Mouse (Mus musculus) gastrocnemius, postnatal 14 days (tissue): ENCODE data around the gene Gpr158. TPM values are rescaled to one million over a fixed set of nuclear protein-coding genes. Genes with fewer than 3 reads are reported as not detected.

Experiments
- DNase-seq: peaks from one replicate; pipeline ENCODE4 v3.0.0; 2021; ENCODE audit warnings: mixed read lengths
- intact Hi-C: fragments of 180-260 bp; cut with DNase I; formaldehyde crosslinking; loops from one replicate; pipeline ENCODE4 v1.15.1; 2025; ENCODE audit warnings: low total_unique reads
- total RNA-seq, 2 experiments: library from RNA; stranded (reverse); gene quantifications; 2 replicates each; pipeline ENCODE4 v1.2.3; 2021

Gene Gpr158
- total RNA-seq, 2 experiments from 2014 or later: 0.02 to 0.06 TPM

DNA sequence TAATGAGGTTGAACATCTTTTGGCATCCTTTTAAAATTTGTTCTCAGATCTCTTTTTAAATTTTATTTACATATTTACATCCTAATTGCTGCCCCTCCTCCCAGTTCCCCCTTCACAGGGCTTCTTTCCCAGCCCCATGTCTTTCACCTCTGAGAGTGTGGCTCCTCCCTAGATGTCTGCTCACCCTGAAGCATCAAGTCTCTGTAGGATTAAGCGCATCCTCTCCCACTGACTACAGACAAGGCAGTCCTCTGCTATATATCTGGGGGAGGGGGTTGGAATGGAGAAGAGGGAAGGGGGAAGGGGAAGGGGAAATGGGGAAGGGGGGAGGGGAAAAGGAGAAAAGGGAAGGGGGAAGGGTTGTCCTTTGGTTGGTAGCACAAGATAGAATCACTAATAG lies 140.1 kb downstream of the Gpr158 start:
- intact Hi-C loops: no loop called here
- no peak for DNase-seq

DNA sequence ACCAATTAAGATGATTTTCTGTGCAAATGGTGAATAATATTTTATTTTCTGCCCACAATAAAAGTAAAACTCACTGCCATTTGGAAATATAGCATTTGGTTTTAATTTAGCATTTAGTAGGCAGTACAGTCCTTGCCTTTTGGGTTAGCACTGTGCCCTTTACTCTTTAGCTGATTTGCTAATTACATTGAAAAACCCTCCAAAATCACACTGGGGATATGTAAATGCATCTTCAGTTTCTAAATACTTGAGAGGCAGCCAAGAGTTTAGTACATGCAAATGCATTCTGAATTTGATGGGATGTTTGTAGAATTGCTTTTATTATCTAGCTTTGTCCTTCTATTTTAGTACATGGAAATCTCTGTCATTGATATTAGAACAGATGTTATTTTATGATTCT lies 163.4 kb downstream of the Gpr158 start:
- intact Hi-C loops: no loop called here
- DNase-seq: no peak

DNA sequence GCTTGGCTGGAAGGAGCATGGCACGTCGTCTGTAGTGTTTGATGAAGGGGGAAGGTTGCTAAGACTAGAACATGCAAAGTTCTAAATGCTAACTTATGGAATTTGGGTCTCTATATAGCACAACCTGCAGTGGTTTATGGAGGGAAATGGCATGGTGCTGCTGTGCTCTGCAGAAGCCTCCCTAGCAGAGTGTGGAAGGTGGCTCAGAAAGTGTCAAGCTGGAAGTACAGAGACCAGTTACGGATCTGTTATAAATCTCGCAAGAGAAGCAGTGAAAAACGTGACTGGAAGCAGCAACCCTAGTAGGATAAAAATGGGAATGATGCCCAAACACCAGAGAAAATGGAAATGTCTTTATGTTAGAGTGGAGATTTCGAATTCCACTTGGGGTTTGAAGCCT lies 251.8 kb downstream of the Gpr158 start:
- no peak for DNase-seq
- intact Hi-C loops: no loop called here

DNA sequence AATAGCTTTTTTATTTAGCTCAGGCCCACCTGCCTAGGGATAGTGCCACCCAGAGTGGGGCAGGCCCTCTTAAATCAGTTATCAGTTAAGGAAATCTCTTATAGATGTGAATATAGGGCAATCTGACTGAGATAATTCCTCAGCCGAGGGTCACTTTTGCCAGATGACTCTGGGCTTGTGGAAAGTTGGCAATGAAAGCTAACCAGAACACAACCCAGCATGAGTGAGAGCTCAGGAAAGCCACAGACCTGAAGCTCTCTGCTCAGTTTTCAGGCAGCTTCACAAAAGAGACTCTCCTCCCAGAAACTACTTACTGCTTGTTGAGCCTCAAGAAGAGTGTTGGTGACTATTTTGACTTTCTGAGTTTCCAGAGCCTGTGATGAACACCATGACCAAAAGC lies 264.8 kb downstream of the Gpr158 start:
- DNase-seq: no peak
- intact Hi-C loops: no loop called here

DNA sequence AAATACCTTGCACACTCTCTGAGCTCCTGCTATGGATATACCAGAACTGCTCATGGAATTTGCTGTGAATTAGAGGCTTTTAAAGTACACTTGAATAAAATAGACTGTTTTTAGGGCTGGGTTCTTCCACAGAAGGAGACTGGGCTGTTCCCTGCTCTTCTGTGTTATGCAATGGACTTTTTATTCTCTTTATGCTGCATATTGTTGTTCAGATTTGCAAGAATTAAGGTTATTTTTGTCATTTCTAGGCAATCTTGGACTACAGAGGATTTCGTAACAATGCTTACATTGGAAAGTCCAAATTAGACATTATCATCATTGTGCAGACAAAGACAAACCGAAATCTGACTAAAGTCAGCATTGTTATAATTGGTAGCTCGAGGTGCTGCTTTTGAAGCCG lies 298.4 kb downstream of the Gpr158 start:
- intact Hi-C loops: no loop called here
- DNase-seq: no peak

DNA sequence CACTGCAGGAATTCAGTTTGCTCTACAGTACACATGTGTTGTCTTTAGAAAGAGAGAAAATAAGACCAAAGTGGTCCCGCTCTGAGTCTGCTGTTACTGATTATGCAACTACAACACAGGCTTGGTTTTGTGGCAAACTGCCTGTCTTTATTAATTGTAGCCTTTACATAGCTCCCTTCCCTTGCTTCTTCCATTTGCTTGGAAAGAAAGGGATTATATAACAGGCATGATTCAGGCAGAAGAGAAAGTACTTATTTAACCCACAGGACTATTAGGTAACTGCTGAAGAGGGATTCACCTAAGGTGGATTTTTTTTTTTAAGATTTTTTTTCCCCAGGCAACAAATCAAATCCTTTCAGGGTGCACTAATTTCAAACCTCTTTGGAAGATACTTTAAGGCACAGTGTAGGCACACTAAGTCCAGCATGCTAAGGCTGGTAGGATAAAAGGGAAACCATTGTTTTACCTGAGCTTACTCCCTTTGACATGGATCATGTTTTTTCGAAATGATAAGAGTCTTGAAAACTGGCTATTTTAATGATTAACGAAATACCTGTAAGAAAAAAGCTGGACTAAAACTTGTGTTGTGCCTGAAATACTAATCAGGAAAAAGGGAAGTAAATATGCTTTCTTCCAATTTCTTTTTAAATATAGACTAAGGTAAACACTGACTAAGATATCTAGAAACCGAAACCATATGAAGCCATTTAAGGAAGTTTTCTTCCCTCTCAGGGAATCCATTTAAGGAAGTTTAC lies 308.9 kb downstream of the Gpr158 start:
- no peak for DNase-seq
- intact Hi-C loops: no loop called here

DNA sequence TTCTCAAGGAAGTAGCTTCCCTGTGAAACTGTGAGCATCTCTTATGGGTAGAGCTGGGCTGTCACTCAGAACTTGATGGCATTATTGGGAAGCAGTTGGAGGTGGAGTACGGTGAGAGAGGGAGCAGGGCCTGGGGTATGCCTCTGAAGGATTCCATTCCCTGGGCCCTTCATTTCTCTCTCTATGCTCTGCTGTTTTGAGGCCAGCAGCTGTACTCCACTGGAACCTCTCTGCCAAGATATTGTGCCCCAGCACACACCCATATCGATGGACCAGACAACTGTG lies 309.4 kb downstream of the Gpr158 start:
- DNase-seq: no peak
- intact Hi-C loops: no loop called here

DNA sequence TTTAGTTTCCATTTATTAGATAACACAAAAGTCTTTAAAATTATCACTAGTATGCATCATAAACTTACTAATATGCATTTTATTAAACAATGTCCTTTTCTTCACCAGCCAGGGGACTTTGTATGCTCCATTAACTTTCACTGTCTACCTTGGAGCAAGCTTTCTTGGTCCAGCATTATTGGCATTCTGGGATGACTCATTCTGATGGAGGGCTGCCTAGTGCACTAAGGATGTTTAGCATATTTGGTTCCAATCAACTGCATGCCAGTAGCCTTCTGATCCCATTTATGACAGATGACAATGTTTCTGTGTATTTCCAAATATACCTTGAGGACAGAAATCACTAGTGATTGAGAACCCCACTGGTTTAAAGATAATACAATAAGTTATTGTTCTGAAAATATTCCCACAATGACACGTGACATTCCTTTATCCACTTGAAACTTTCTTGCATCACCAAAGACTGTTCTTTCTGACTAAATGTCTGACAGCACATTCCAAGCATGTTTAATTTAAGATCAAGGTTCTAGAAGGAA lies 313.5 kb downstream of the Gpr158 start:
- intact Hi-C loops: no loop called here

DNA sequence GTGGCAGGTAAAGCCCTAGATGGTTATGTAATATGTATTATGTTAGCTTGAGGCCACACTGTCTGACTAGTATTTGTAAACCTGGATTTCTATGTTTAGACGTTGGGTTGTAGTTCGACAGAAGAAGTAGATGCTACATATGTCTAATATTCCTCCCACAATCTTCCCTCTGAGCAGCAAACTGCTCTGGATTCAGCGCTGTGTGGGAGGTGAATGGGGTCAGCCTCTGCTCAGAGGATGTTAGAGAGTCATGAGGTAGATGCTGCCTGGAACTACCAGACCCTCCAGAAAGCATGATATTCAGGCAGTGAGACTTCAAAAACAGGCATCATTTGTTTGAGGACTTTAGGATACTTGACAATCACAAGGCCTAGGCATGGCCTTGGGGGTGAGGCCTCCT lies 317.4 kb downstream of the Gpr158 start:
- no peak for DNase-seq
- intact Hi-C loops: no loop called here

More for the DNA sequence above, 313.5 kb downstream of the Gpr158 start:
- DNase-seq: no peak

DNA sequence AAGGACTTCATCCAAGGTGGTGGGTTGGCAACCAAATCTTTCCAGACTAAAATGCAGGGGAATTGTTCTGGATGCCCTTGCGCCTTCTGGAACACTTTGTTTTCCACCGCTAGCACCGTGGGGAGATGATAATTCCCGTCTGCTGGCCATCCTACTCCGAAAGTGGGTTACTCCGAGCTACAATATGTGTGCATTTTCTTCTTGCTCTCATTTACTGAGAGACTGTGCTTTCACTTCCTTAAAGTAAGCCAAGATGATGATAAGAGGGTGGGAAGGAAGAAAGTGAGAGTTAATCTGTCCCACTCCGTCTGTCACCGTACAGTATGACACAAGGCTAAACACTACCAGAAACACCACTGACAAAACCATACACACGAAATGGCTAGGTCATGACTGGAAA lies 325.8 kb downstream of the Gpr158 start:
- no peak for DNase-seq
- intact Hi-C loops: no loop called here

DNA sequence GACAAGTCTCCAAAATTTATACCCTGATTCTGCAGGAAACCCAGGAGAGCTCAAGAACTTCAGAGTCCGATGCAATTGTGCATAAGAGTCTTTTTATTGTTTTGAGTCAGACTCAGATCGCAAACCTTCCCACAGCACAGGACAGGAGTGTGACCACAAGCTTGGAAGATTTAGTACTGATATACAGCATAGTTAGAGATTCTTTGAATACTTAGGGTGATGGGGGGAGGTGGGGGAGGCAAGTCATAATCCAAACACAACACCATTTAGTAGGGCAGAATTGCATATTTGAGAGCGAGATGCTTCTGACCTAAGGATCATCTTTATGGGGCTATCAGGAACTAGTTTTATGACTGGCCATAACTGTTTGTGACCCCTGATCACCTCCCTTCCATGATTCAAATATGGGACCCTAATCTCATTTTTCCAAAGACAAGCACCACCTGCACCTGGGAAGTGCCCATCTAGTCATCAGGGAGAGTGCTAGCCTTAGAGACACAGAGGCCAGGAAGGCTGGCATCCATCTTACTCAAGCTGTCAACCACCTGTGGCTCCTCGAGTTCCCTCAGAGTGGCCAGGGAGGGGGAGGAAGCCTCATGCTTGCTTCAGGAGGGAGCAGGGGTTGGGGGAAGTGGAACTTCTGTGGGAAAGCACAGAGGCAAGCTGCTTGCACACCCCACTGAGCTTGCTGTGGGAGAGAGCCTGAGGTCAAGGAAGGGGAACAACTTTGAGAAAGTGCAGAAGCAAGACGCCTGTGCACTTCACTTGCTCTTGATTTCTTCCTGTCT lies 326.7 kb downstream of the Gpr158 start:
- intact Hi-C loops: no loop called here
- no peak for DNase-seq

DNA sequence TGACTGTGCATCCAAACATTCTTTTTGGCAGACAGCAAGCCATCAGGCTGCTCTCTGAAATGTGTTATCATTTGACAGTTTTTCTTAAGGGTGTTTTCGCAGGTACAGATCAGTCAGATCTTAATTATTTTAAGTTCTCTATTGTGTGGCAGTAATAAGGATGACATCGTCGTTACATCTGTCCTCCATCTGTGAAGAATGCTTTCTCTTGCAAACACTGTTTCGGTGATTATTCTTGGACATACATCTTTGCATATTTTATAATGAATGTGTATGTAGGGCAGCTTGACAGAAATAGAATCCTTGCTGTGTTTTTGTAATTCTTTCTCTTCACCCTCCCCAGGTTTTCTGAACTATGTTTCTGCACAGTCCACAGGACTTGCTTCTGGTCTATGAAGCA lies 360.7 kb downstream of the Gpr158 start:
- intact Hi-C loops: no loop called here
- DNase-seq: no peak

DNA sequence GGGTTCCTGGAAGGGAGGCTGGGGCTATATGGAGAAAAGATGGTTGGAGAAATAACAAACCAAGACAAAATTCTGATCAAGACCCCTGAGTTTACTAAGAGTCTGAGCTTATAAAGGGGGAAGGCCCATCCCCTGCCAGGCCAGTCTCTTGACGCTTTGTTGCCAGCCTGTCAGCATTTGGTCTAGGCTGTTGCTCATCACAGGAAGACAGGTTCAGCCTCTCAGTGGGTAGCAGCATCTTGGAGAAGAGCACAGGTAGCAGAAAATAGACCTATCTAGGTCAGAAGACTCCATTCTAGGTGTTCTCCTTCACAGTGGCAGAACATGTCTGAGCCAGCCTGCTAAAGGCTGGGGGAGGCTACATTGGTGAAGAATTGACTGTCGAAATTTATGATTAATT lies 416.4 kb downstream of the Gpr158 start:
- intact Hi-C loops: no loop called here

DNA sequence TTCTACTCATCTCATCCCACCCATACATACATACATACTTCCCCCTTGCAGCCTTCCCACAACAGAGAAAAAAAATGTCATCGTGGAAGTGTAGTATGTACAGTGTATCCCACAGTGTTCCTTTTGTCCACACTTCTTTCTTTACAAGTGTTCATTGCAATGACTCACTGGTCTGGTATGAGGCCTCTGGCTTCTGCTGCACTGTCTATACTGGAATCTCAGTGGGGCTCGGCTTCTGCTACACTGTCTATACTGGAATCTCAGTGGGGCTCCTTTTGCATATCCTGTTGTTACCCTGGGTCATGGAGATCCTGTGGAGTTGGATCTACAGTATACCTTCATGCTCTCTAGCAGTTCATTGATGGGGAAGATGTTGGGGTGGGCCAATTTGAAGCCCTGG lies 425.8 kb downstream of the Gpr158 start:
- DNase-seq: no peak
- intact Hi-C loops: no loop called here

More for the DNA sequence above, 416.4 kb downstream of the Gpr158 start:
- no peak for DNase-seq

DNA sequence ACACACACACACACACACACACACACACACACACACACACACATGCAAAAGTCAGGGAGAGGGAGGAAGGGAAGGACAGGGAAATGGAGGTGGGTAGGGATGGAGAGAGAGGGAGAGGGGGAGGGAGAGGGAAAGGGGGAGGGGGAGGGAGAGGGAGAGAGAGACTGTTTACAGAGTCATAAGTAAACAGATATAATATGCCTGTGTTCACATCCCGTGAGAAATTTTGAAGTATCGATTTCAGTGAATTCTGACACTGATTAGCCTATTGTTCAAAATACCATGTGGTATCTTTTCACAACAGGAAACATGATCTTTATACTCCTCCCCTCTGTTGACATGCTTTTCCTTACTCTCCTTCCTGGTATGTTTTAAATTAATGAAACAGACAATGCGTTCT lies 432.3 kb downstream of the Gpr158 start:
- intact Hi-C loops: no loop called here
- DNase-seq: no peak

DNA sequence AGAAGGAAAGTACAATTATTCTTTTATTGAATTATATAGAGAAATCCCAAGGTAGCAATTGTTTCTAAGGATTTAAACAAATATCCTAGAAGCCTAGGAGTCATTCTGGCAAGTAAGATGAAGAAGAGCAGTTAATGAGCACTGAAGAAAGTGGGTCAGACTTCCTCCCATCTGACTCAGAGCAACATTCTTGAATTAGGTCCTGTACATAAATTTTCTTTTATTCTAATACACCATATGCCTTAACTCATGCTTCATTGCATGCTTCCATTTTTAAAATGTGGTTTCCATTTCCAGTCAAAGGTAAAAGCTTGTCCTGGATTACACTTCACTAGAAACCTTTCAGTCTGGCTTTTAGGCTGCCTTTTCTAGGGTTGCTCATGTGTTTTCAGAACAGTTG lies 432.7 kb downstream of the Gpr158 start:
- intact Hi-C loops: no loop called here

DNA sequence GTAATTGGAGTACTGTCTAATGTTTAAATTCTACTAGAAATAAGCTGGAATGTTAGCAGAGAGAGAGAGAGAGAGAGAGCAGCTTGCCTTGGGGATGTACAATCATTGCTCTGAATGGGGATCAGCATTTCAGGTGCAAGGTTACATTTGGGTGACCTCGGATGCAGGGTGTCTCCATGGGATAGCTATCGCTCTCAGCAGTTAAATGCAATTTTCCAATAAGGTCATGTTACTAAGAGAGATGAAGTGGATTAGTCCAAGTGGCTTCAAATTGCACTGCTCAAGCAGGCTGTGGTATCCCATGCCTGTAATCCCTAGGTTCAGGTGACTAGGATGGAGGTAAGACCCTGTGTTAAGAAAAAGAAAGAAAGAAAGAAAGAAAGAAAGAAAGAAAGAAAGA lies 441.2 kb downstream of the Gpr158 start:
- intact Hi-C loops: no loop called here
- DNase-seq: no peak

More for the DNA sequence above, 432.7 kb downstream of the Gpr158 start:
- DNase-seq: no peak

DNA sequence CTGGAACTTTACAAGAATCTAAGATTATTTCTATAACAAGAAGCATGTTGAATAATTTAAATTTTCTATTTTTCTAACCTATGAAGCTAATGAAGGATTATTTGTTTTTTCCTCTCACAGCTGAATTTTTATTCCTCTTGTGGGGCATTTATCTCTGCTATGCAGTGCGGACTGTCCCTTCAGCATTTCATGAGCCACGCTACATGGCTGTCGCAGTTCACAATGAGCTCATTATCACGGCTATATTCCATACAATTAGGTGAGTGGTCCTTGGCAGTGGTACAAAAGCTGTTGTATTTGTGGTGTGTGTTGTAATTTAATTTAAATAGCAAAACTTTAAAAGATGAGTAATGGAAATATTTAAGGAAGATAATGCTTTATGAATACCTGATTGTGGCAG lies 443.1 kb downstream of the Gpr158 start:
- intact Hi-C loops: no loop called here
- DNase-seq: no peak

DNA sequence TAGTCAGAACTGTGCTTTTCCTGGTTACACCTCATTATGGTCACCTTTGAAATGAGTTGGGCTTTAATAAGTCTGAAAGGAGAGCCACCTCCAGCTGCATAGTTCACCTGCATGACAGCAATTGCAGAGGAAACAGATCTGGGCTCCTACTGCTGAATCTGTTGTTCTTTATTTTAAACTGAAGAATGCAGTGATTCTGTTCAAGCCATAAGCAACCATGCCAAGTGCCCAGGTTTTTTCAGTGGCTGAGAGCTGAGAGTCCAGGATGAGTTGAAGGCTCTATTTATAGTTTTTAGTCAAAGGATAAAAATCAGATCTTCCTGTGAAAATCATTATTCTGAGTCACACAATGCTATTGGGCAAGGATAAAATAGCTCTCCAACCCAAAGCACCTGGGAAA lies 496.7 kb downstream of the Gpr158 start:
- intact Hi-C loops: no loop called here
- no peak for DNase-seq
